Mouse (Mus musculus) small intestine, adult 2 months (tissue): Measurements from ENCODE around the gene Mob3b.

Source experiments
- CTCF ChIP-seq: fragments of 200-500 bp; IDR thresholded peaks from 2 replicates; pipeline ENCODE4 v1.5.1; 2012; ENCODE audit warnings: low read depth, mild to moderate bottlenecking, control low read depth, inconsistent platforms, low read length, moderate library complexity, mixed read lengths; ENCODE audit not compliant: insufficient replicate concordance, insufficient read length; ENCODE audit errors: extremely low read depth
- POLR2A ChIP-seq: fragments of 200-500 bp; IDR thresholded peaks from 2 replicates; pipeline ENCODE4 v1.6.1; 2012; ENCODE audit warnings: low read depth, mild to moderate bottlenecking, control low read depth, inconsistent platforms, low read length, moderate library complexity

DNA sequence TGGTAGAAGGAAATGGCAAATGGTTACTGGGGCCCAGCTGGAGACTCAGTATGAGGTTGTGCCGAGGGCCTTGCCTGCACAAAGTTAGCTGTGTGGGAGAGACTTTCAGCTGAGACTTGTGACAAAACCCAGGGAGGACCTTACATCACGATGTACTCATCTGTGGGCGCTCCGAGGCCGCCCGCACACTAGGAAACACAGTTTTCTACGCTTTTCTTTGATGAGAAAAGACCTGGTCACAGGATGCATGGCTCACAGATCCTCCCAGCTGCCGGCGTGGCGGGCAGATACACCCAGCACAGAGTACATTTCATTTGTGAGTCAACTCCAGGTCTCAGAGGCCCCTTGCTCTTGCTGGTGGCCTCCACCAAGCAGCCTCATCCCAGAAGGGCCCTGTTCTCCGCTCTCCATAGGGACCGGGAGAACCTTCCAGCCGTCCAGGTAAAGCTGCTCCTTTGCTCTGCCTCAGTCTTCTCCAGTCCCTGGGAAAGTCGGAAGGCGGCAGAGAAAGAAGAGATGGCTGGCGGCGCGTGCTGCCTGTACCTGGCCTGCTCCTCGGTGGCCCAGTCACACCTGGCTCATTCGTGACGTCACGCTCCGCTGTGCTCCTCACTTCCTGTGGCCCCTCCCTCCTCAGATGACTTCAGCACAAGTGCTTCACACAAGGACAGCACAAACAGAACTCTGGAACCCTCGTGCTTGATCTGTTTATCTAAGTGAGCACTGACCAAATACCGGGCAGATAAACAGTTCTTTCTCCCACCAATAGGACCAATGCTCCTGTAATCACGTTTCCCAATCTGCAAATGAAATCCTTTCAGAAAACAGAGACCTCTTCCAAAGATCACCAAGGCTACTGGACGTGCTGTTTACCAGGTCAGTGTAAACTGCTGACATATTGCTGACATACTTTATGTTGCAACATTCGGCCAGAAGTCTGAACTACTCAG is 60.8 kb downstream of the Mob3b start:
- no peak for TF ChIP-seq CTCF
- TF ChIP-seq POLR2A = no peak
